Mouse (Mus musculus) intestine, embryonic 16.5 days (tissue): ENCODE measurements around the gene Nuak1. TPM values are rescaled to one million over a fixed set of nuclear protein-coding genes. Genes with fewer than 3 reads are reported as not detected.

ENCODE experiments used
- ATAC-seq: fragments of 200-750 bp; cut with Nextera tagmentation; 2 replicates; pipeline ENCODE4 v1.8.0; 2017; ENCODE audit warnings: moderate TSS enrichment, moderate library complexity
- H3K27ac ChIP-seq: fragments of 300-500 bp; sonication (generic); 2 replicates; pipeline ENCODE4 v1.5.1; 2014; ENCODE audit warnings: mild to moderate bottlenecking, low read length
- H3K27me3 ChIP-seq: fragments of 300-500 bp; sonication (generic); replicated peaks from 2 replicates; pipeline ENCODE4 v1.6.1; 2014; ENCODE audit warnings: low read length, control low read depth, mixed read lengths; ENCODE audit not compliant: control insufficient read depth, insufficient read depth
- H3K36me3 ChIP-seq: fragments of 300-500 bp; sonication (generic); 2 replicates; pipeline ENCODE4 v1.6.1; 2014; ENCODE audit warnings: low read length, control low read depth; ENCODE audit not compliant: control insufficient read depth, insufficient read depth
- H3K4me1 ChIP-seq: fragments of 300-500 bp; sonication (generic); 2 replicates; pipeline ENCODE4 v1.6.1; 2014; ENCODE audit warnings: low read length, control low read depth, mixed read lengths; ENCODE audit not compliant: control insufficient read depth, insufficient read depth
- H3K4me2 ChIP-seq: fragments of 300-500 bp; sonication (generic); 2 replicates; pipeline ENCODE4 v1.6.1; 2014; ENCODE audit warnings: low read depth, low read length, control low read depth
- H3K4me3 ChIP-seq: fragments of 300-500 bp; sonication (generic); 2 replicates; pipeline ENCODE4 v1.5.1; 2014; ENCODE audit warnings: mild to moderate bottlenecking, low read length
- H3K9ac ChIP-seq: fragments of 300-500 bp; sonication (generic); 2 replicates; pipeline ENCODE4 v1.6.1; 2014; ENCODE audit warnings: low read depth, low read length
- H3K9me3 ChIP-seq: fragments of 300-500 bp; sonication (generic); 2 replicates; pipeline ENCODE4 v1.6.1; 2016; ENCODE audit warnings: low read length, control low read depth; ENCODE audit not compliant: control insufficient read depth
- WGBS: fragments of 180-500 bp; shearing (Covaris S2); extraction: QIAGEN DNeasy Blood & Tissue Kit; methylation state at CpG from one replicate; pipeline ENCODE4 v1.1.7; 2014; 5-methylcytosine and 5-hydroxymethylcytosine counted together
- polyA plus RNA-seq: library from polyadenylated mRNA; unstranded; fragments of >200 nt; fragmentation: Nextera tagmentation; extraction: Ambion mirVana; gene quantifications from 2 replicates; pipeline ENCODE4 v1.2.1, GENCODE M21; 2015

Gene Nuak1
- polyA plus RNA-seq, 1 experiment from 2014 or later = 0.66 TPM

- Histone ChIP-seq H3K9me3 (no peaks in the 10 kb centered on the region), H3K27me3 (peaks cover 7% of the 10 kb centered on the region; the same call in 1 of the 2 replicates), H3K36me3 (no peaks in the 10 kb centered on the region), H3K27ac (peak overlapping the region; percentile 26; the same call in 1 of the 2 replicates), H3K4me2 (peak overlapping the region; percentile 93), H3K4me1 (peaks cover 15% of the 10 kb centered on the region), H3K4me3 (peak overlapping the region; percentile 80), H3K9ac (0 out of 2 replicates have a peak overlapping the region, but pooled peaks have one; percentile 26)
- 28% methylated on average over 19 of the region's 19 CpGs for WGBS
- no peak for ATAC-seq
Measured at GRCm38 (mm10) chr10:84438466-84439227, 1.8 kb downstream of the Nuak1 start.

DNA sequence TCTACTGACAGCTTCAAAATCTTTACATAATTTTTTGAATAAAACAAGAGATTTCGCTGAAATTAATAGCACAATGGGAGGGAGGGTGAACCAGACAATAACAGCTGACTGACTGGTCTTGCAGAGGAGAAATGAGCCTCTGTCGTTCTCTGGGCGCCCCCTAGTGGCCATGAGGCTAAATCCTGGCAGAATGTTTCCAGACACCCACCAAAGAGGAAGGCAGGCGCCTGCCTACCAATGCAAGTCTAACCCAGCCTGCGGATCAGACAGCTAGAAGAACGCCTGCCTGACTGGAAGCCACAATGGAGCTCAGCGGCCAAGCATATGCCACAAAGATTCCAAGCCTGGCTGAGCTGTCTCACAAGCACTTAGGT is 2.4 kb downstream of the Nuak1 start:
- H3K9me3 ChIP-seq = no peaks in the 10 kb centered on the region
- H3K27me3 ChIP-seq = peaks cover 7% of the 10 kb centered on the region; the same call in 1 of the 2 replicates
- H3K9ac ChIP-seq = 0 out of 2 replicates have a peak overlapping the region, but pooled peaks have one; percentile 23
- H3K4me2 ChIP-seq = peak overlapping the region; percentile 93
- H3K4me1 ChIP-seq = peaks cover 15% of the 10 kb centered on the region
- no peaks in the 10 kb centered on the region for H3K36me3 ChIP-seq
- WGBS = 0% methylated on average over 7 of the region's 7 CpGs
- peak; percentile 14; the same call in 1 of the 2 replicates for ATAC-seq
- H3K4me3 ChIP-seq = peak overlapping the region; percentile 80; the same call in 1 of the 2 replicates
- H3K27ac ChIP-seq = peak overlapping the region; percentile 26; the same call in 1 of the 2 replicates

GRCm38 (mm10) chr10:84437166-84438048 is 3.0 kb downstream of the Nuak1 start:
- H3K27me3 ChIP-seq = peaks cover 7% of the 10 kb centered on the region; the same call in 1 of the 2 replicates
- H3K4me3 ChIP-seq = no peak overlapping the region
- H3K36me3 ChIP-seq = no peaks in the 10 kb centered on the region
- no peaks in the 10 kb centered on the region for H3K9me3 ChIP-seq
- H3K4me2 ChIP-seq = peak overlapping the region; percentile 26; the same call in 1 of the 2 replicates
- WGBS = 46% methylated on average over 14 of the region's 14 CpGs
- ATAC-seq = no peak
- H3K9ac ChIP-seq = no peak overlapping the region
- H3K27ac ChIP-seq = no peak overlapping the region
- H3K4me1 ChIP-seq = peaks cover 15% of the 10 kb centered on the region

DNA sequence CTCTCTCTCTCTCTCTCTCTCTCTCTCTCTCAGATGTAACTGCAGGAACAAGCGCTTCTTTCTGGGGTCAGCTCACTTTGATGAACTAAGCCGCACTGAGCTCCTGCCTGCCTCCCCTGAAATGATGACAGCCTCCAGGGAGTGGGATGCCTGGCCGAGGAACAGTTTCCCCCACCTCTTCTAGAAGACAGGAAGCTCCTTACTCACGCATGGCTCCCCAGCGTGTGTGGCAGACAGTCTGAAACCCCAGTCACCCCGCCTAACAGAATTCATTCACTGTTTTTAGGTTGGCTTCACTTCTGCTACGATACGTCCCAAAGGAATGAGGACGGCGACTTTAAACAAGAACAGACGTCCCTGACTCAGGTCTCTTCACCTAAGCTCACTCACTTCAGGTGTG is 4.5 kb downstream of the Nuak1 start:
- H3K4me2 ChIP-seq = no peak overlapping the region
- no peaks in the 10 kb centered on the region for H3K36me3 ChIP-seq
- no peak overlapping the region for H3K27ac ChIP-seq
- no peak overlapping the region for H3K9ac ChIP-seq
- H3K4me3 ChIP-seq = no peak overlapping the region
- WGBS = 65% methylated on average over 11 of the region's 11 CpGs
- H3K9me3 ChIP-seq = no peaks in the 10 kb centered on the region
- no peak for ATAC-seq
- peaks cover 5% of the 10 kb centered on the region; the same call in 1 of the 2 replicates for H3K4me1 ChIP-seq
- peaks cover 7% of the 10 kb centered on the region; the same call in 1 of the 2 replicates for H3K27me3 ChIP-seq

- Histone ChIP-seq H3K27ac (no peak overlapping the region), H3K4me1 (0 out of 2 replicates have a peak, but pooled peaks cover 3% of the 10 kb centered on the region), H3K4me3 (no peak overlapping the region), H3K36me3 (no peaks in the 10 kb centered on the region), H3K4me2 (no peak overlapping the region), H3K27me3 (no peaks in the 10 kb centered on the region), H3K9ac (no peak overlapping the region), H3K9me3 (no peaks in the 10 kb centered on the region)
- ATAC-seq = peak; percentile 73
- 46% methylated on average over 21 of the region's 21 CpGs for WGBS
Measured at GRCm38 (mm10) chr10:84433193-84433801, 7.1 kb downstream of the Nuak1 start.

DNA sequence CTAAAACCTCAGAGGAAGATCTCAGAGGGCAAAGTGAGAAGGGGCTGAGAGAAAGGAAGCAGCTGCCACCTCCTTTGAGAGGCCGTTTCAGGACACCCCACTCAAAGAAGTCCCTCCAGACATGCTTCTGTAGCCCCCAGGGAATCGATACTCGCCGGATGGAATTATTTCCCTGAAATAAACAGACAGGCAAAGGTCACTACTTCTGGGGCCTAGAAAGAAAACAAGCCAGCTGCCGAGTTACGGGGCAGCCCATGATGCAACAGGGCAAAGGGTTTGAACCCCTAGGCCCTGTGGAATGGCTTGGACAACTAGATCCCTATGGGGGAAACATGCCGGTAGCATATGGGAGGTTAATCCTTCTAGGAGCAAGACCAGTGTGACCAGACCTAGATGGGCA is 16.0 kb downstream of the Nuak1 start:
- no peak overlapping the region for H3K9ac ChIP-seq
- H3K9me3 ChIP-seq = no peaks in the 10 kb centered on the region
- no peaks in the 10 kb centered on the region for H3K27me3 ChIP-seq
- no peak overlapping the region for H3K4me3 ChIP-seq
- H3K4me2 ChIP-seq = no peak overlapping the region
- no peaks in the 10 kb centered on the region for H3K36me3 ChIP-seq
- no peak for ATAC-seq
- 56% methylated on average over 7 of the region's 7 CpGs for whole genome bisulfite sequencing
- H3K27ac ChIP-seq = no peak overlapping the region
- no peaks in the 10 kb centered on the region for H3K4me1 ChIP-seq

DNA sequence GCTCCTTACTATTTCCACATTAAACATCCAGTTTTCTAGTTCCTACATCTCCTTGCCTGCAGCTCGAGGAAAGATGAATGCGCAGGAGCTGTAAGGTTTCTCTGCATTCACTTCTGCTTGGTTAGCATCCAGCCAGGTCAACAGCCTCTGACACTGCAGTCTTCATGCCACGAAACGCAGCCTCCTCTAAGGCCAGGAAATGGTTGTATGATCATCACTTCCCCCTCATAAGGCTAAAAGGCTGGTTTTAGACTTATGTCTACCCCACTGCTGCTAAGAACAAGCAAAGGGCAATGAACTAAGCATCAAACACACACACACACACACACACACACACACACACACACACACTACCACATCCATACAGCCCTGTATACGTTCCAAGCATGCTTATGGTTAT is 16.5 kb downstream of the Nuak1 start:
- Histone ChIP-seq H3K9me3 (no peaks in the 10 kb centered on the region), H3K27me3 (no peaks in the 10 kb centered on the region), H3K9ac (no peak overlapping the region), H3K4me3 (no peak overlapping the region), H3K4me2 (no peak overlapping the region), H3K36me3 (no peaks in the 10 kb centered on the region), H3K4me1 (no peaks in the 10 kb centered on the region), H3K27ac (no peak overlapping the region)
- no peak for ATAC-seq
- WGBS = 76% methylated on average over 5 of the region's 5 CpGs

- Histone ChIP-seq H3K9me3 (no peaks in the 10 kb centered on the region), H3K4me3 (no peak overlapping the region), H3K27me3 (no peaks in the 10 kb centered on the region), H3K4me1 (no peaks in the 10 kb centered on the region), H3K9ac (no peak overlapping the region), H3K36me3 (no peaks in the 10 kb centered on the region), H3K27ac (no peak overlapping the region), H3K4me2 (no peak overlapping the region)
- 93% methylated on average over 6 of the region's 6 CpGs for WGBS
- no peak for ATAC-seq
Measured at GRCm38 (mm10) chr10:84420589-84420988, 19.8 kb downstream of the Nuak1 start.

DNA sequence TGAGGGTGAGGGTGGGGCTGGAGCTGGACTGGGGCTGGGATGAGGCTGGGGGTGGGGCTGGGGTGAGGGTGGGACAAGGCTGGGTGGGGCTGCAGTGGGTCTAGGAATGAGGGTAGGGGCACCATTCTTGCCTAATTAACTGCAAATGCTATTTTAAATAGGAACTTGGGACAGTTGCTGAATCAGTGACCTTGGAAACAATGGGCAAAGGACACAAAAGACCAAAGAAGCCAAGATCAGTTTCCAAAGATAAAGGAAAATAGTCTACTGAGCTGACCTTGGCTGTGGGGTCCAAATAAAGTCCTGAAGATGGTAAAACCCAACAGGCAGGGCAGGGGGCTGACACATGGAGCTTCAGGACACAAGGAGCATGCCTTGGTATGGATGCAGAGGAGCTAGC is 22.0 kb downstream of the Nuak1 start:
- Histone ChIP-seq H3K9ac (no peak overlapping the region), H3K9me3 (no peaks in the 10 kb centered on the region), H3K27ac (no peak overlapping the region), H3K27me3 (no peaks in the 10 kb centered on the region), H3K4me2 (no peak overlapping the region), H3K36me3 (no peaks in the 10 kb centered on the region), H3K4me1 (no peaks in the 10 kb centered on the region), H3K4me3 (no peak overlapping the region)
- no peak for ATAC-seq
